Mouse (Mus musculus) lung, postnatal 0 days (tissue): ENCODE data around the gene Tent5b.

ENCODE experiments used
- CTCF ChIP-seq: IDR thresholded peaks from 2 replicates; pipeline ENCODE4 v1.5.1; 2016; ENCODE audit warnings: antibody characterized with exemption, mild to moderate bottlenecking
- EP300 ChIP-seq: IDR thresholded peaks from 2 replicates; pipeline ENCODE4 v1.6.1; 2016; ENCODE audit warnings: antibody characterized with exemption, mild to moderate bottlenecking, control low read depth

GRCm38 (mm10) chr4:133458044-133458443 is 21.9 kb upstream of the Tent5b start:
- peak; percentile 32; the same call in 1 of the 2 replicates for TF ChIP-seq CTCF
- no peak for TF ChIP-seq EP300
